Mouse (Mus musculus) bone marrow, adult 2 months (tissue): Measurements from ENCODE around the gene Chd4.

ENCODE experiments used
- CTCF ChIP-seq: fragments of 200-500 bp; IDR thresholded peaks from 2 replicates; pipeline ENCODE4 v1.5.1; 2011; ENCODE audit warnings: low read length, control low read depth; ENCODE audit not compliant: control insufficient read depth, insufficient read depth
- POLR2A ChIP-seq: fragments of 200-500 bp; IDR thresholded peaks from 2 replicates; pipeline ENCODE4 v1.6.1; 2011; ENCODE audit warnings: low read depth, mild to moderate bottlenecking, control low read depth, low read length, borderline replicate concordance; ENCODE audit not compliant: control insufficient read depth

GRCm38 (mm10) chr6:125159773-125160557 is 64.2 kb downstream of the Chd4 start:
- no peak for TF ChIP-seq CTCF
- no peak for TF ChIP-seq POLR2A
